ENCODE assay signal across 7 mouse cellular contexts in the genomic region with DNA sequence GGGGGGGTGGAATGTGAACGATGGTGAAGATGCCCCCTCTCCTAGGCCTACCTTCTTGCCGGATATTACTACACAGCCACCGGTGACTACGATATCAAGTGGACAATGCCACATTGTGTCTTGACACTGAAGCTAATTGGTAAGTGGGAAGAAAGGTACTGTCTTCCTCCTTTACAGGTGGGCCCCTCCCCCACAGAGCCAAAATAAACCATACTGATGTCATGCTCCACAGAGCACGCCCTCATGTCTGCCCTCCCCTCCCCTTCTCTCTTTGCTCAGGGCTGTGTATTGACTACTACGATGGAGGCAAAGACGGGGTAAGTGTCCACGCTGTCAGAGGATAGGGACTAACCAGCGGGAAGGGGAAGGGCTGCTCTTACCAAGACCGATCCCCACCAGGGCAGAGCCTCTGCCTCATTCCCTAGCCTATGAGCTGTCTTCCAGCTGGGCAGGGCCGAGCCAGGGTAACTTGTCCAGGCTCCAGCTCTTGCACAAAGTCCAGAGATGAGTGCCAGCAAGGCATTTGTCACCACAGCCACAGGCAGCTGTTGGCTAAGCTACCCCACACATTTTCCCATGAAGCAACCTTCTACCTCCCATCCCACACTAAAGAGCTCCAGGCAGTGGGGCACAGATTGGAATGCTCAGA. TPM values are rescaled to one million over a fixed set of nuclear protein-coding genes. Genes with fewer than 3 reads are reported as not detected.
DNase-seq lines count a peak whose midpoint lies in the region; ATAC-seq and TF ChIP-seq lines count a peak whose summit lies in the region.

No protein-coding gene starts in this region.

- DNase-seq in midbrain, postnatal 0 days (ENCODE audit: low spot score) = peak; percentile 57
- DNase-seq in cerebellum, adult 2 months = peak; percentile 54 to 69
- peak; percentile 82 for DNase-seq in layer of hippocampus, adult 9-11 months
- peak; percentile 32 for DNase-seq in ovary, postnatal 14 days (ENCODE audit: low spot score)
- DNase-seq in retina, postnatal 1 day = no peak

- no peak overlapping the region for H3K9ac ChIP-seq in midbrain, postnatal 0 days (replicated peaks; ENCODE audit: low read length, poor library complexity, severe bottlenecking)
- no peak overlapping the region for H3K9ac ChIP-seq in midbrain, embryonic 13.5 days (replicated peaks)
- no peak overlapping the region for H3K9ac ChIP-seq in heart, embryonic 15.5 days

- ATAC-seq in midbrain, postnatal 0 days (ENCODE audit: low FRiP score) = no peak
- ATAC-seq in midbrain, embryonic 13.5 days = no peak; the same call in 1 of the 2 replicates
- ATAC-seq in heart, embryonic 15.5 days (replicated peaks; ENCODE audit: insufficient number of reproducible peaks, insufficient read depth, low FRiP score, low read depth) = peak; percentile 37

- no peaks in the 10 kb centered on the region for H3K9me3 ChIP-seq in midbrain, postnatal 0 days (ENCODE audit: low read length)
- no peaks in the 10 kb centered on the region for H3K9me3 ChIP-seq in midbrain, embryonic 13.5 days
- H3K9me3 ChIP-seq in heart, embryonic 15.5 days (replicated peaks) = no peaks in the 10 kb centered on the region

- no peak overlapping the region for H3K27ac ChIP-seq in midbrain, postnatal 0 days (ENCODE audit: low read depth, low read length)
- no peak overlapping the region for H3K27ac ChIP-seq in midbrain, embryonic 13.5 days
- peak overlapping the region; percentile 26 for H3K27ac ChIP-seq in cerebellum, adult 2 months (ENCODE audit: insufficient read depth, low read length)
- peak overlapping the region; percentile 48 for H3K27ac ChIP-seq in heart, embryonic 15.5 days

- H3K4me2 ChIP-seq in midbrain, postnatal 0 days (ENCODE audit: low read depth, low read length, poor library complexity, severe bottlenecking) = no peak overlapping the region
- no peak overlapping the region for H3K4me2 ChIP-seq in midbrain, embryonic 13.5 days (replicated peaks)
- no peak overlapping the region for H3K4me2 ChIP-seq in heart, embryonic 15.5 days

- no peaks in the 10 kb centered on the region for H3K4me1 ChIP-seq in midbrain, postnatal 0 days (ENCODE audit: insufficient read depth, low read length)
- H3K4me1 ChIP-seq in midbrain, embryonic 13.5 days (replicated peaks) = 0 out of 2 replicates have a peak, but pooled peaks cover 2% of the 10 kb centered on the region
- H3K4me1 ChIP-seq in cerebellum, adult 2 months (ENCODE audit: control insufficient read depth, insufficient read depth, low read length) = peaks cover 22% of the 10 kb centered on the region
- H3K4me1 ChIP-seq in heart, embryonic 15.5 days (replicated peaks) = peaks cover 14% of the 10 kb centered on the region

- 84% methylated on average over 11 of the region's 11 CpGs for WGBS in midbrain, postnatal 0 days
- 85% methylated on average over 11 of the region's 11 CpGs for whole genome bisulfite sequencing in midbrain, embryonic 13.5 days
- WGBS in cerebellum, adult 2 months = 39% methylated on average over 11 of the region's 11 CpGs
- WGBS in heart, embryonic 15.5 days = 75% methylated on average over 11 of the region's 11 CpGs

- H3K36me3 ChIP-seq in midbrain, postnatal 0 days (ENCODE audit: insufficient read depth, low read length) = peaks cover 42% of the 10 kb centered on the region
- peaks cover 65% of the 10 kb centered on the region for H3K36me3 ChIP-seq in midbrain, embryonic 13.5 days
- H3K36me3 ChIP-seq in heart, embryonic 15.5 days = peaks cover 36% of the 10 kb centered on the region

- no peak for TF ChIP-seq POLR2A in cerebellum, adult 2 months (IDR thresholded peaks at IDR 0.05; ENCODE audit: borderline replicate concordance, insufficient read depth, low read length)

- no peaks in the 10 kb centered on the region for H3K27me3 ChIP-seq in midbrain, postnatal 0 days (ENCODE audit: insufficient read depth, low read length)
- H3K27me3 ChIP-seq in midbrain, embryonic 13.5 days = no peaks in the 10 kb centered on the region
- H3K27me3 ChIP-seq in cerebellum, adult 2 months (ENCODE audit: control insufficient read depth, insufficient read depth, low read length) = no peaks in the 10 kb centered on the region
- no peaks in the 10 kb centered on the region for H3K27me3 ChIP-seq in heart, embryonic 15.5 days

- H3K4me3 ChIP-seq in midbrain, postnatal 0 days (ENCODE audit: low read depth, low read length) = no peak overlapping the region
- no peak overlapping the region for H3K4me3 ChIP-seq in midbrain, embryonic 13.5 days (replicated peaks)
- no peak overlapping the region for H3K4me3 ChIP-seq in cerebellum, adult 2 months (replicated peaks; ENCODE audit: insufficient read depth, low read depth, low read length)
- H3K4me3 ChIP-seq in heart, embryonic 15.5 days = no peak overlapping the region

- no peak for TF ChIP-seq CTCF in midbrain, postnatal 0 days (IDR thresholded peaks at IDR 0.05)
- TF ChIP-seq CTCF in cerebellum, adult 2 months (IDR thresholded peaks at IDR 0.05; ENCODE audit: borderline replicate concordance, insufficient read depth, low read depth, low read length) = no peak

RNA-seq across cellular contexts. Expression of a gene that starts 11.9 kb away (rescaled TPM):
- total RNA-seq in midbrain, postnatal 0 days (2014; rRNA removed) = 75.6 and 99.9 TPM in 2 replicates
- polyA plus RNA-seq in midbrain, postnatal 0 days (2015; fragmentation: Nextera tagmentation; extraction: Ambion mirVana) = 87.2 and 89.8 TPM in 2 replicates
- 136 and 144 TPM in 2 replicates for polyA plus RNA-seq in midbrain, embryonic 13.5 days (2015; fragmentation: Nextera tagmentation; extraction: Ambion mirVana)
- polyA plus RNA-seq in cerebellum, adult 2 months (2012; rRNA removed) = 93.3 and 101 TPM in 2 replicates
- 108 and 121 TPM in 2 replicates for polyA plus RNA-seq in heart, embryonic 15.5 days (2015; fragmentation: Nextera tagmentation; extraction: Ambion mirVana)

RNA-seq across cellular contexts. Expression of a gene that starts 12.1 kb away (rescaled TPM):
- 197 and 230 TPM in 2 replicates for total RNA-seq in midbrain, postnatal 0 days (2014; rRNA removed)
- 265 and 269 TPM in 2 replicates for polyA plus RNA-seq in midbrain, postnatal 0 days (2015; fragmentation: Nextera tagmentation; extraction: Ambion mirVana)
- 258 and 276 TPM in 2 replicates for polyA plus RNA-seq in midbrain, embryonic 13.5 days (2015; fragmentation: Nextera tagmentation; extraction: Ambion mirVana)
- 114 and 115 TPM in 2 replicates for polyA plus RNA-seq in cerebellum, adult 2 months (2012; rRNA removed)
- polyA plus RNA-seq in heart, embryonic 15.5 days (2015; fragmentation: Nextera tagmentation; extraction: Ambion mirVana) = 307 and 324 TPM in 2 replicates

RNA-seq across cellular contexts. Expression of a gene that starts 37.3 kb away (rescaled TPM):
- total RNA-seq in midbrain, postnatal 0 days (2014; rRNA removed) = 31.4 and 35.0 TPM in 2 replicates
- polyA plus RNA-seq in midbrain, postnatal 0 days (2015; fragmentation: Nextera tagmentation; extraction: Ambion mirVana) = 40.0 and 43.2 TPM in 2 replicates
- 39.6 and 40.0 TPM in 2 replicates for polyA plus RNA-seq in midbrain, embryonic 13.5 days (2015; fragmentation: Nextera tagmentation; extraction: Ambion mirVana)
- polyA plus RNA-seq in cerebellum, adult 2 months (2012; rRNA removed) = 56.4 and 60.0 TPM in 2 replicates
- polyA plus RNA-seq in heart, embryonic 15.5 days (2015; fragmentation: Nextera tagmentation; extraction: Ambion mirVana) = 41.0 and 53.6 TPM in 2 replicates

RNA-seq across cellular contexts. Expression of a gene that starts 38.4 kb away (rescaled TPM):
- total RNA-seq in midbrain, postnatal 0 days (2014; rRNA removed) = 2.3 and 3.4 TPM in 2 replicates
- 3.2 and 4.0 TPM in 2 replicates for polyA plus RNA-seq in midbrain, postnatal 0 days (2015; fragmentation: Nextera tagmentation; extraction: Ambion mirVana)
- 3.4 and 4.1 TPM in 2 replicates for polyA plus RNA-seq in midbrain, embryonic 13.5 days (2015; fragmentation: Nextera tagmentation; extraction: Ambion mirVana)
- 2.2 and 2.4 TPM in 2 replicates for polyA plus RNA-seq in cerebellum, adult 2 months (2012; rRNA removed)
- 5.6 and 21.1 TPM in 2 replicates for polyA plus RNA-seq in heart, embryonic 15.5 days (2015; fragmentation: Nextera tagmentation; extraction: Ambion mirVana)

RNA-seq across cellular contexts. Expression of a gene that starts 41.1 kb away (rescaled TPM):
- total RNA-seq in midbrain, postnatal 0 days (2014; rRNA removed) = 244 and 246 TPM in 2 replicates
- polyA plus RNA-seq in midbrain, postnatal 0 days (2015; fragmentation: Nextera tagmentation; extraction: Ambion mirVana) = 710 and 723 TPM in 2 replicates
- polyA plus RNA-seq in midbrain, embryonic 13.5 days (2015; fragmentation: Nextera tagmentation; extraction: Ambion mirVana) = 710 and 725 TPM in 2 replicates
- polyA plus RNA-seq in cerebellum, adult 2 months (2012; rRNA removed) = 320 and 329 TPM in 2 replicates
- 387 and 416 TPM in 2 replicates for polyA plus RNA-seq in heart, embryonic 15.5 days (2015; fragmentation: Nextera tagmentation; extraction: Ambion mirVana)

Comparison
In these comparisons a context has a peak if more than half of its experiments do, and no peak if none do; other contexts are left out.
1. H3K27ac ChIP-seq: peak in cerebellum, adult 2 months (single experiment) and heart, embryonic 15.5 days (single experiment); none in midbrain, postnatal 0 days (single experiment) and midbrain, embryonic 13.5 days (single experiment).